Mouse (Mus musculus) CH12.LX (cell line): ENCODE data around the gene Hoxa9. TPM values are rescaled to one million over a fixed set of nuclear protein-coding genes. Genes with fewer than 3 reads are reported as not detected.

ENCODE experiments used
- DNase-seq: peaks from one replicate; pipeline ENCODE4 v3.0.0-alpha.2; 2013; ENCODE audit errors: extremely low read depth
- H3K27ac ChIP-seq: 2 replicates; pipeline ENCODE4 v1.5.1; 2012; ENCODE audit warnings: low read depth, mild to moderate bottlenecking, control low read depth, moderate library complexity; ENCODE audit not compliant: insufficient read depth
- H3K27me3 ChIP-seq: replicated peaks from 2 replicates; pipeline ENCODE3; 2012; ENCODE audit warnings: inconsistent platforms
- H3K36me3 ChIP-seq, 2 experiments: replicated peaks in 1 of 2; 2 replicates each; pipeline versions ENCODE3 to v1.6.1; 2012; ENCODE audit warnings: inconsistent platforms in 1 of 2, low read length in 1 of 2, mild to moderate bottlenecking in 1 of 2, mixed read lengths in 1 of 2, moderate library complexity in 1 of 2; ENCODE audit not compliant: control insufficient read depth in 1 of 2, insufficient read depth in 1 of 2
- H3K4me1 ChIP-seq, 2 experiments: 2 replicates each; pipeline ENCODE4 v1.6.1; 2012; ENCODE audit warnings: inconsistent platforms in 1 of 2, moderate library complexity in 1 of 2; ENCODE audit not compliant: insufficient read depth in 2 of 2, control insufficient read depth in 1 of 2
- H3K4me2 ChIP-seq: 2 replicates; pipeline ENCODE4 v1.6.1; 2012; ENCODE audit warnings: low read depth, mild to moderate bottlenecking, control low read depth; ENCODE audit not compliant: poor library complexity, insufficient read depth, severe bottlenecking
- H3K4me3 ChIP-seq, 3 experiments: fragments of 150-350 bp in 1 of 3; sonication (generic) in 1 of 3; replicated peaks in 1 of 3; 2 replicates each; pipeline versions ENCODE3 to v1.5.1; 2011 to 2012; ENCODE audit warnings: low read depth in 2 of 3, low read length in 2 of 3, mild to moderate bottlenecking in 2 of 3, moderate library complexity in 2 of 3, control low read depth in 1 of 3, improper control_type of control experiment in 1 of 3, inconsistent platforms in 1 of 3, mixed read lengths in 1 of 3; ENCODE audit not compliant: poor library complexity in 1 of 3
- H3K79me2 ChIP-seq: replicated peaks from 2 replicates; pipeline ENCODE4 v1.6.1; 2012; ENCODE audit warnings: mild to moderate bottlenecking, moderate library complexity; ENCODE audit not compliant: control insufficient read depth, poor library complexity, insufficient read depth, severe bottlenecking; ENCODE audit errors: extremely low read depth
- H3K9ac ChIP-seq: 2 replicates; pipeline ENCODE4 v1.6.1; 2012; ENCODE audit warnings: low read depth, mild to moderate bottlenecking, control low read depth, moderate library complexity; ENCODE audit not compliant: insufficient read depth
- H3K9me3 ChIP-seq: replicated peaks from 2 replicates; pipeline ENCODE3; 2012; ENCODE audit warnings: low read length, inconsistent platforms, mixed read lengths
- BHLHE40 ChIP-seq: IDR thresholded peaks from 2 replicates; pipeline ENCODE4 v1.6.1; 2011; ENCODE audit warnings: mild to moderate bottlenecking, low read depth, low read length, improper control_type of control experiment
- CHD1 ChIP-seq: IDR thresholded peaks from 2 replicates; pipeline ENCODE4 v1.6.1; 2012; ENCODE audit warnings: low read depth, low read length, improper control_type of control experiment, inconsistent platforms
- CHD2 ChIP-seq: IDR thresholded peaks from 2 replicates; pipeline ENCODE4 v1.6.1; 2011; ENCODE audit warnings: low read length, improper control_type of control experiment
- CTCF ChIP-seq, 2 experiments: IDR thresholded peaks in 1 of 2; conservative IDR thresholded peaks in 1 of 2; 2 replicates each; pipeline ENCODE4 v1.5.1; 2011 to 2012; ENCODE audit warnings: low read depth in 2 of 2, low read length in 2 of 2, improper control_type of control experiment in 1 of 2, inconsistent platforms in 1 of 2, mild to moderate bottlenecking in 1 of 2, moderate library complexity in 1 of 2
- ETS1 ChIP-seq: conservative IDR thresholded peaks from 2 replicates; pipeline ENCODE4 v1.6.1; 2012; ENCODE audit warnings: low read depth, mild to moderate bottlenecking, inconsistent platforms, low read length, improper control_type of control experiment, moderate library complexity
- GABPA ChIP-seq: IDR thresholded peaks from 2 replicates; pipeline ENCODE4 v1.6.1; 2012; ENCODE audit warnings: low read depth, low read length, improper control_type of control experiment, inconsistent platforms; ENCODE audit not compliant: insufficient replicate concordance
- HCFC1 ChIP-seq: IDR thresholded peaks from 2 replicates; pipeline ENCODE4 v1.6.1; 2012; ENCODE audit warnings: low read depth, mild to moderate bottlenecking, inconsistent platforms, low read length, improper control_type of control experiment
- JUN ChIP-seq: IDR thresholded peaks from 2 replicates; pipeline ENCODE4 v1.6.1; 2011; ENCODE audit warnings: low read depth, mild to moderate bottlenecking, low read length, improper control_type of control experiment, moderate library complexity; ENCODE audit not compliant: insufficient read depth
- JUND ChIP-seq: conservative IDR thresholded peaks from 2 replicates; pipeline ENCODE4 v1.6.1; 2011; ENCODE audit warnings: low read depth, low read length, improper control_type of control experiment
- MAZ ChIP-seq: IDR thresholded peaks from 2 replicates; pipeline ENCODE4 v1.6.1; 2012; ENCODE audit warnings: low read depth, mild to moderate bottlenecking, inconsistent platforms, low read length, improper control_type of control experiment, moderate library complexity
- MEF2A ChIP-seq: IDR thresholded peaks from 2 replicates; pipeline ENCODE4 v1.6.1; 2014; ENCODE audit warnings: low read depth, mild to moderate bottlenecking, inconsistent platforms, low read length, improper control_type of control experiment, borderline replicate concordance
- MXI1 ChIP-seq: IDR thresholded peaks from 2 replicates; pipeline ENCODE4 v1.6.1; 2011; ENCODE audit warnings: mild to moderate bottlenecking, low read depth, low read length, improper control_type of control experiment
- MYC ChIP-seq: IDR thresholded peaks from 2 replicates; pipeline ENCODE4 v1.6.1; 2011; ENCODE audit warnings: low read depth, mild to moderate bottlenecking, improper control_type of control experiment, low read length
- NRF1 ChIP-seq: IDR thresholded peaks from 2 replicates; pipeline ENCODE4 v1.6.1; 2014; ENCODE audit warnings: low read depth, mild to moderate bottlenecking, inconsistent platforms, low read length, improper control_type of control experiment, moderate library complexity
- PAX5 ChIP-seq: IDR thresholded peaks from 2 replicates; pipeline ENCODE4 v1.6.1; 2012; ENCODE audit warnings: low read length, inconsistent platforms, mixed read lengths
- POLR2A ChIP-seq: IDR thresholded peaks from 2 replicates; pipeline ENCODE4 v1.6.1; 2011; ENCODE audit warnings: low read depth, mild to moderate bottlenecking, improper control_type of control experiment, low read length
- RAD21 ChIP-seq: IDR thresholded peaks from 2 replicates; pipeline ENCODE4 v1.6.1; 2011; ENCODE audit warnings: low read depth, mild to moderate bottlenecking, low read length, improper control_type of control experiment, moderate library complexity
- SMC3 ChIP-seq: IDR thresholded peaks from 2 replicates; pipeline ENCODE4 v1.6.1; 2011; ENCODE audit warnings: low read depth, low read length, improper control_type of control experiment
- TCF12 ChIP-seq: IDR thresholded peaks from 2 replicates; pipeline ENCODE4 v1.6.1; 2014; ENCODE audit warnings: low read depth, mild to moderate bottlenecking, inconsistent platforms, low read length, improper control_type of control experiment
- ZNF384 ChIP-seq: IDR thresholded peaks from 2 replicates; pipeline ENCODE4 v1.6.1; 2012; ENCODE audit warnings: low read depth, low read length, improper control_type of control experiment, inconsistent platforms
- dilution Hi-C: fragments of 300-500 bp; cut with MboI; formaldehyde crosslinking; loops from 2 replicates; pipeline ENCODE4 v1.14.3; 2020; ENCODE audit warnings: low sequenced_read_pairs; ENCODE audit not compliant: extremely low pct_unique_long_range_greater_than_20kb, extremely low pct_ligation_motif_present
- in situ Hi-C: fragments of 300-500 bp; cut with MboI; formaldehyde crosslinking; loops from 3 replicates; pipeline ENCODE4 v1.14.3; 2019; ENCODE audit warnings: low sequenced_read_pairs, low pct_ligation_motif_present, low pct_unique_long_range_greater_than_20kb, mixed read lengths
- polyA plus RNA-seq: library from polyadenylated mRNA; unstranded; fragments of >175 nt; gene quantifications from 2 replicates; pipeline ENCODE4 v1.2.1, GENCODE M21; 2012; ENCODE audit warnings: low read depth; ENCODE audit not compliant: insufficient read length
- total RNA-seq, 2 experiments: library from RNA; depleted of rRNA; stranded (reverse); fragments of 300-350 nt in 1 of 2; fragments of >200 nt in 1 of 2; gene quantifications; 2 replicates each; pipeline ENCODE4 v1.2.3; 2012 to 2014

The Hoxa9 gene
- total and polyA plus RNA-seq, 3 experiments, result 0.30 to 0.47 (median 0.30) TPM

GRCm38 (mm10) chr6:52221337-52221992 is 9.4 kb downstream of the Hoxa9 start, which contains the start of gene Hoxa7 (continued):
- TF ChIP-seq MXI1 (peak; percentile 59; the same call in 1 of the 2 replicates), BHLHE40 (peak; percentile 29; the same call in 1 of the 2 replicates), SMC3 (peak; percentile 85), NRF1 (peak; percentile 74), ZNF384 (no peak), TCF12 (peak; percentile 65; the same call in 1 of the 2 replicates), POLR2A (peak; percentile 45; the same call in 1 of the 2 replicates), CHD2 (no peak), PAX5 (no peak), GABPA (no peak)
- TF ChIP-seq, all 38 proteins: peak for 15

- no peak for DNase-seq
- Histone ChIP-seq H3K36me3 (peaks cover 0 to 6% of the 10 kb centered on the region in 2 experiments), H3K4me3 (peak overlapping the region; percentile 75 to 87 (median 76)), H3K9ac (peak overlapping the region; percentile 78), H3K9me3 (peaks cover 26% of the 10 kb centered on the region), H3K27ac (no peak overlapping the region), H3K4me2 (peak overlapping the region; percentile 57), H3K4me1 (peaks cover 0 to 13% of the 10 kb centered on the region in 2 experiments; a peak in 2 of 4 replicates), H3K79me2 (no peaks in the 10 kb centered on the region), H3K27me3 (no peaks in the 10 kb centered on the region)
- dilution Hi-C loops, result no loop called here
- in situ Hi-C loops, result loop anchor here (10.0 to 25.0 kb wide), 3 partner anchors 209 to 1006 kb away; partner anchors contain the start of gene Skap2
- no peak for TF ChIP-seq ETS1
- no peak for TF ChIP-seq ZNF384
- no peak for TF ChIP-seq POLR2A
- TF ChIP-seq JUND, result no peak
- TF ChIP-seq MAZ, result no peak
- no peak for TF ChIP-seq CTCF (conservative IDR thresholded peaks at IDR 0.05 in 1 of 2, IDR thresholded peaks at IDR 0.05 in 1 of 2; ENCODE audit: low read depth in 2 of 2, low read length in 2 of 2)
- TF ChIP-seq GABPA, result no peak
- TF ChIP-seq SMC3, result no peak
- TF ChIP-seq JUN, result no peak
- TF ChIP-seq BHLHE40, result no peak
- no peak for TF ChIP-seq PAX5
- no peak for TF ChIP-seq MYC
- no peak for TF ChIP-seq MEF2A
- no peak for TF ChIP-seq CHD1
- TF ChIP-seq HCFC1, result no peak
- no peak for TF ChIP-seq CHD2
- TF ChIP-seq RAD21, result no peak
These were observed 10.0 kb downstream of the Hoxa9 start for GRCm38 (mm10) chr6:52220865-52221310.
